Mouse (Mus musculus) liver, embryonic 14.5 days (tissue): ENCODE results near the gene Dazap1. TPM values are rescaled to one million over a fixed set of nuclear protein-coding genes. Genes with fewer than 3 reads are reported as not detected.
A peak's percentile ranks its signal among the peaks of the same experiment; 100 is the strongest.

ENCODE experiments used
- ATAC-seq: fragments of 200-750 bp; cut with Nextera tagmentation; 2 replicates; pipeline ENCODE4 v1.8.0; 2017; ENCODE audit warnings: moderate number of reproducible peaks, mild to moderate bottlenecking, moderate library complexity; ENCODE audit not compliant: insufficient read depth
- DNase-seq, 3 experiments: peaks; one replicate each; pipeline ENCODE4 v3.0.0-alpha.2; 2012 to 2013; ENCODE audit warnings: low read depth in 3 of 3, low spot score in 3 of 3
- H3K27ac ChIP-seq: fragments of 300-500 bp; sonication (generic); 2 replicates; pipeline ENCODE4 v1.5.1; 2014; ENCODE audit warnings: moderate library complexity, mild to moderate bottlenecking, control low read depth, inconsistent platforms
- H3K27me3 ChIP-seq: fragments of 300-500 bp; sonication (generic); 2 replicates; pipeline ENCODE4 v1.6.1; 2014; ENCODE audit warnings: mild to moderate bottlenecking, low read length, moderate library complexity; ENCODE audit not compliant: control insufficient read depth, insufficient read depth
- H3K36me3 ChIP-seq: fragments of 300-500 bp; sonication (generic); replicated peaks from 2 replicates; pipeline ENCODE4 v1.6.1; 2014; ENCODE audit warnings: low read depth; ENCODE audit not compliant: control insufficient read depth, insufficient read depth
- H3K4me1 ChIP-seq, 2 experiments: fragments of 200-500 bp in 1 of 2; fragments of 300-500 bp in 1 of 2; sonication (generic) in 1 of 2; replicated peaks; 2 replicates each; pipeline ENCODE4 v1.6.1; 2012 to 2014; ENCODE audit warnings: antibody characterized with exemption in 1 of 2, inconsistent platforms in 1 of 2, low read length in 1 of 2; ENCODE audit not compliant: control insufficient read depth in 2 of 2, insufficient read depth in 2 of 2
- H3K4me2 ChIP-seq: fragments of 300-500 bp; sonication (generic); 2 replicates; pipeline ENCODE4 v1.6.1; 2014; ENCODE audit warnings: low read depth, mild to moderate bottlenecking, control low read depth, moderate library complexity
- H3K4me3 ChIP-seq, 2 experiments: fragments of 200-500 bp in 1 of 2; fragments of 300-500 bp in 1 of 2; sonication (generic) in 1 of 2; 2 replicates each; pipeline ENCODE4 v1.5.1; 2012 to 2014; ENCODE audit warnings: low read depth in 2 of 2, low read length in 2 of 2, mild to moderate bottlenecking in 2 of 2, control low read depth in 1 of 2, inconsistent platforms in 1 of 2, moderate library complexity in 1 of 2; ENCODE audit not compliant: insufficient read depth in 1 of 2
- H3K9ac ChIP-seq: fragments of 300-500 bp; sonication (generic); replicated peaks from 2 replicates; pipeline ENCODE4 v1.6.1; 2014; ENCODE audit warnings: mild to moderate bottlenecking, control low read depth, moderate library complexity
- H3K9me3 ChIP-seq: fragments of 300-500 bp; sonication (generic); 2 replicates; pipeline ENCODE4 v1.6.1; 2016; ENCODE audit warnings: low read length, mixed read lengths; ENCODE audit not compliant: control insufficient read depth
- CTCF ChIP-seq: IDR thresholded peaks from 2 replicates; pipeline ENCODE4 v1.5.1; 2016; ENCODE audit warnings: antibody characterized with exemption, low read depth, control low read depth
- EP300 ChIP-seq: IDR thresholded peaks from 2 replicates; pipeline ENCODE4 v1.6.1; 2016; ENCODE audit warnings: antibody characterized with exemption, low read depth
- WGBS: fragments of 180-500 bp; shearing (Covaris S2); extraction: QIAGEN DNeasy Blood & Tissue Kit; methylation state at CpG from one replicate; pipeline ENCODE4 v1.1.7; 2014; ENCODE audit not compliant: insufficient replicate concordance; 5-methylcytosine and 5-hydroxymethylcytosine counted together
- polyA plus RNA-seq, 2 experiments: library from polyadenylated mRNA; depleted of rRNA in 1 of 2; stranded (reverse) in 1 of 2; unstranded in 1 of 2; fragments of >200 nt; fragmentation: Nextera tagmentation in 1 of 2; extraction: Ambion mirVana in 1 of 2; gene quantifications; 2 replicates each; pipeline versions ENCODE4 v1.2.1 to v1.2.3; 2012 to 2014

Dazap1 gene
- polyA plus RNA-seq, 2 experiments, result 20.4 to 75.9 TPM

GRCm38 (mm10) chr10:80329273-80330081 lies 68.2 kb downstream of the Dazap1 start, which contains the start of the genes Pcsk4 and Reep6:
Pcsk4 (minus strand) TSS chr10:80329498.
Reep6 (plus strand) TSS chr10:80329953.
- peak within 1 kb of the TSS; percentile 42 to 66 for H3K4me3 ChIP-seq
- H3K27me3 ChIP-seq, result no peaks in the 10 kb centered on the region
- TF ChIP-seq EP300, result no peak
- H3K9me3 ChIP-seq, result no peaks in the 10 kb centered on the region
- ATAC-seq, result peak; percentile 85
- 6% methylated on average over 36 of the region's 36 CpGs for WGBS
- DNase-seq, result peak; percentile 92 to 96 (median 95)
- H3K9ac ChIP-seq, result peak within 1 kb of the TSS; percentile 63
- no peaks in the 10 kb centered on the region; the same call in 1 of the 2 replicates for H3K36me3 ChIP-seq
- peak within 1 kb of the TSS; percentile 88 for H3K27ac ChIP-seq
- peak within 1 kb of the TSS; percentile 91 for H3K4me2 ChIP-seq
- peaks cover 30 to 38% of the 10 kb centered on the region in 2 experiments for H3K4me1 ChIP-seq

GRCm38 (mm10) chr10:80330084-80330483 lies 68.8 kb downstream of the Dazap1 start:
- no peak for ATAC-seq
- peaks cover 30 to 38% of the 10 kb centered on the region in 2 experiments for H3K4me1 ChIP-seq

GRCm38 (mm10) chr10:80330888-80331287 lies 69.6 kb downstream of the Dazap1 start:
- TF ChIP-seq CTCF (no peak), EP300 (no peak)
- H3K9me3 ChIP-seq, result no peaks in the 10 kb centered on the region
- H3K36me3 ChIP-seq, result peaks cover 7% of the 10 kb centered on the region
- DNase-seq (no peak), ATAC-seq (no peak)
- WGBS, result 66% methylated on average over 2 of the region's 2 CpGs
- H3K27me3 ChIP-seq, result no peaks in the 10 kb centered on the region
- H3K4me2 ChIP-seq, result peak overlapping the region; percentile 91
- H3K4me3 ChIP-seq, result peak overlapping the region; percentile 42 to 66
- H3K4me1 ChIP-seq, result peaks cover 30 to 38% of the 10 kb centered on the region in 2 experiments
- peak overlapping the region; percentile 63 for H3K9ac ChIP-seq
- H3K27ac ChIP-seq, result peak overlapping the region; percentile 88

More at GRCm38 (mm10) chr10:80330084-80330483, 68.8 kb downstream of the Dazap1 start:
- no peaks in the 10 kb centered on the region; the same call in 1 of the 2 replicates for H3K36me3 ChIP-seq
- TF ChIP-seq CTCF (no peak), EP300 (no peak)
- no peaks in the 10 kb centered on the region for H3K9me3 ChIP-seq
- H3K4me2 ChIP-seq, result peak overlapping the region; percentile 91
- no peak for DNase-seq
- WGBS, result under 1% methylated on average over 41 of the region's 41 CpGs
- peak overlapping the region; percentile 42 to 66 for H3K4me3 ChIP-seq
- peak overlapping the region; percentile 63 for H3K9ac ChIP-seq
- peak overlapping the region; percentile 88 for H3K27ac ChIP-seq
- H3K27me3 ChIP-seq, result no peaks in the 10 kb centered on the region

- peak overlapping the region; percentile 91 for H3K4me2 ChIP-seq
- WGBS, result 17% methylated on average over 10 of the region's 10 CpGs
- H3K36me3 ChIP-seq, result peaks cover 14% of the 10 kb centered on the region
- peak; percentile 74 for ATAC-seq
- no peaks in the 10 kb centered on the region for H3K9me3 ChIP-seq
- peaks cover 30 to 38% of the 10 kb centered on the region in 2 experiments for H3K4me1 ChIP-seq
- peak overlapping the region; percentile 88 for H3K27ac ChIP-seq
- H3K4me3 ChIP-seq, result peak overlapping the region; percentile 42 to 66
- no peak for TF ChIP-seq CTCF
- peak; percentile 70 for TF ChIP-seq EP300
- DNase-seq, result peak; percentile 80 to 87 (median 84)
- H3K9ac ChIP-seq, result peak overlapping the region; percentile 63
- no peaks in the 10 kb centered on the region for H3K27me3 ChIP-seq
Observed at GRCm38 (mm10) chr10:80331636-80332524, 70.6 kb downstream of the Dazap1 start.
